Mouse (Mus musculus): Measurements from ENCODE around the gene Lfng. TPM values are rescaled to one million over a fixed set of nuclear protein-coding genes. Genes with fewer than 3 reads are reported as not detected.

Gene Lfng
- total RNA-seq (2021), result 10 to 100 TPM; 23.5 to 24.4 TPM
- long read RNA-seq, experiment 1, transcript Lfng-201 (8 exons, 2,305 nt), result major isoform, 18 of 21 reads
- long read RNA-seq, experiment 1, partial matches to known transcripts, result 0 of 21 reads
- long read RNA-seq, experiment 1, other reads (novel, unspliced or antisense), result 2 of 21 reads
- long read RNA-seq, experiment 2, transcript Lfng-201 (8 exons, 2,305 nt), result major isoform, 29 of 35 reads
- long read RNA-seq, experiment 2, partial matches to known transcripts, result 1 of 35 reads
- long read RNA-seq, experiment 2, other reads (novel, unspliced or antisense), result 5 of 35 reads

GRCm38 (mm10) chr5:140607001-140607835, at the start of gene Lfng:
Gene Lfng (plus strand): TSS chr5:140607320.
- DNase-seq (ENCODE audit: low spot score in 2 of 2), result peak; percentile 66 to 76

GRCm38 (mm10) chr5:140562601-140563000, 44.5 kb upstream of the Lfng start:
- no peak for DNase-seq (ENCODE audit: low spot score in 2 of 2)

GRCm38 (mm10) chr5:140564896-140565295, 42.2 kb upstream of the Lfng start, which contains the start of gene Grifin:
Gene Grifin (minus strand): TSS chr5:140565071.
- no peak for DNase-seq (ENCODE audit: low spot score in 2 of 2)

- no peak for DNase-seq (ENCODE audit: low spot score in 2 of 2)
Measured at GRCm38 (mm10) chr5:140565451-140565850, 41.7 kb upstream of the Lfng start.

- peak; percentile 37 to 43 for DNase-seq (ENCODE audit: low spot score in 2 of 2)
Measured at GRCm38 (mm10) chr5:140565856-140566255, 41.3 kb upstream of the Lfng start.

- no peak for DNase-seq (ENCODE audit: low spot score in 2 of 2)
Measured at GRCm38 (mm10) chr5:140566271-140566670, 40.8 kb upstream of the Lfng start.

- no peak for DNase-seq (ENCODE audit: low spot score in 2 of 2)
Measured at GRCm38 (mm10) chr5:140567321-140567720, 39.8 kb upstream of the Lfng start.

GRCm38 (mm10) chr5:140567751-140568150, 39.4 kb upstream of the Lfng start:
- no peak for DNase-seq (ENCODE audit: low spot score in 2 of 2)

GRCm38 (mm10) chr5:140568321-140568970, 38.7 kb upstream of the Lfng start:
- DNase-seq (ENCODE audit: low spot score in 2 of 2), result peak in 1 of 2 experiments; percentile 48

- DNase-seq (ENCODE audit: low spot score in 2 of 2), result no peak
Measured at GRCm38 (mm10) chr5:140569032-140569595, 38.0 kb upstream of the Lfng start.

GRCm38 (mm10) chr5:140570223-140570870, 36.8 kb upstream of the Lfng start:
- no peak for DNase-seq (ENCODE audit: low spot score in 2 of 2)

- DNase-seq (ENCODE audit: low spot score in 2 of 2), result no peak
Measured at GRCm38 (mm10) chr5:140571201-140571600, 35.9 kb upstream of the Lfng start.

- no peak for DNase-seq (ENCODE audit: low spot score in 2 of 2)
Measured at GRCm38 (mm10) chr5:140571673-140572072, 35.4 kb upstream of the Lfng start.

- DNase-seq (ENCODE audit: low spot score in 2 of 2), result no peak
Measured at GRCm38 (mm10) chr5:140572611-140573010, 34.5 kb upstream of the Lfng start.

- DNase-seq (ENCODE audit: low spot score in 2 of 2), result no peak
Measured at GRCm38 (mm10) chr5:140575381-140575866, 31.7 kb upstream of the Lfng start.

- DNase-seq (ENCODE audit: low spot score in 2 of 2), result no peak
Measured at GRCm38 (mm10) chr5:140579221-140579620, 27.9 kb upstream of the Lfng start.

- DNase-seq (ENCODE audit: low spot score in 2 of 2), result no peak
Measured at GRCm38 (mm10) chr5:140579771-140580170, 27.3 kb upstream of the Lfng start.

- no peak for DNase-seq (ENCODE audit: low spot score in 2 of 2)
Measured at GRCm38 (mm10) chr5:140581569-140581968, 25.6 kb upstream of the Lfng start.

GRCm38 (mm10) chr5:140582995-140583731, 24.0 kb upstream of the Lfng start:
- DNase-seq (ENCODE audit: low spot score in 2 of 2), result no peak
